Mouse (Mus musculus) lung, embryonic 15.5 days (tissue): ENCODE data around the gene Phactr2. TPM values are rescaled to one million over a fixed set of nuclear protein-coding genes. Genes with fewer than 3 reads are reported as not detected.

Source experiments
- ATAC-seq: fragments of 200-750 bp; cut with Nextera tagmentation; 2 replicates; pipeline ENCODE4 v1.8.0; 2017; ENCODE audit warnings: moderate number of reproducible peaks, borderline replicate concordance; ENCODE audit not compliant: low FRiP score, low TSS enrichment; ENCODE audit errors: extremely low read depth
- H3K27ac ChIP-seq: fragments of 300-500 bp; sonication (generic); 2 replicates; pipeline ENCODE4 v1.5.1; 2015; ENCODE audit warnings: moderate library complexity, mild to moderate bottlenecking, inconsistent platforms
- H3K27me3 ChIP-seq: fragments of 300-500 bp; sonication (generic); 2 replicates; pipeline ENCODE4 v1.6.1; 2015; ENCODE audit warnings: inconsistent platforms
- H3K36me3 ChIP-seq: fragments of 300-500 bp; sonication (generic); 2 replicates; pipeline ENCODE4 v1.6.1; 2015; ENCODE audit warnings: inconsistent platforms
- H3K4me1 ChIP-seq: fragments of 300-500 bp; sonication (generic); 2 replicates; pipeline ENCODE4 v1.6.1; 2015; ENCODE audit warnings: inconsistent platforms
- H3K4me2 ChIP-seq: fragments of 300-500 bp; sonication (generic); 2 replicates; pipeline ENCODE4 v1.6.1; 2015; ENCODE audit warnings: inconsistent platforms, mild to moderate bottlenecking, moderate library complexity
- H3K4me3 ChIP-seq: fragments of 300-500 bp; sonication (generic); 2 replicates; pipeline ENCODE4 v1.5.1; 2015; ENCODE audit warnings: mild to moderate bottlenecking, inconsistent platforms
- H3K9ac ChIP-seq: fragments of 300-500 bp; sonication (generic); 2 replicates; pipeline ENCODE4 v1.6.1; 2015; ENCODE audit warnings: inconsistent platforms
- H3K9me3 ChIP-seq: fragments of 300-500 bp; sonication (generic); 2 replicates; pipeline ENCODE4 v1.6.1; 2016; ENCODE audit warnings: inconsistent platforms
- WGBS: fragments of 180-500 bp; shearing (Covaris S2); methylation state at CpG from one replicate; pipeline ENCODE4 v1.1.7; 2015; 5-methylcytosine and 5-hydroxymethylcytosine counted together
- polyA plus RNA-seq: library from polyadenylated mRNA; unstranded; fragments of >200 nt; fragmentation: Nextera tagmentation; extraction: Ambion mirVana; gene quantifications from 2 replicates; pipeline ENCODE4 v1.2.1, GENCODE M21; 2015

Phactr2 gene
- polyA plus RNA-seq, 1 experiment from 2014 or later = 33.7 TPM

GRCm38 (mm10) chr10:13171461-13171860 lies 302.8 kb downstream of the Phactr2 start:
- no peak overlapping the region for H3K4me3 ChIP-seq
- no peaks in the 10 kb centered on the region for H3K27me3 ChIP-seq
- WGBS = 16% methylated on average over 2 of the region's 2 CpGs
- H3K9me3 ChIP-seq = no peaks in the 10 kb centered on the region
- H3K4me1 ChIP-seq = peaks cover 34% of the 10 kb centered on the region
- H3K9ac ChIP-seq = no peak overlapping the region
- peaks cover 6% of the 10 kb centered on the region for H3K36me3 ChIP-seq
- peak; percentile 73; the same call in 1 of the 2 replicates for ATAC-seq
- peak overlapping the region; percentile 73 for H3K27ac ChIP-seq
- H3K4me2 ChIP-seq = peak overlapping the region; percentile 10; the same call in 1 of the 2 replicates

DNA sequence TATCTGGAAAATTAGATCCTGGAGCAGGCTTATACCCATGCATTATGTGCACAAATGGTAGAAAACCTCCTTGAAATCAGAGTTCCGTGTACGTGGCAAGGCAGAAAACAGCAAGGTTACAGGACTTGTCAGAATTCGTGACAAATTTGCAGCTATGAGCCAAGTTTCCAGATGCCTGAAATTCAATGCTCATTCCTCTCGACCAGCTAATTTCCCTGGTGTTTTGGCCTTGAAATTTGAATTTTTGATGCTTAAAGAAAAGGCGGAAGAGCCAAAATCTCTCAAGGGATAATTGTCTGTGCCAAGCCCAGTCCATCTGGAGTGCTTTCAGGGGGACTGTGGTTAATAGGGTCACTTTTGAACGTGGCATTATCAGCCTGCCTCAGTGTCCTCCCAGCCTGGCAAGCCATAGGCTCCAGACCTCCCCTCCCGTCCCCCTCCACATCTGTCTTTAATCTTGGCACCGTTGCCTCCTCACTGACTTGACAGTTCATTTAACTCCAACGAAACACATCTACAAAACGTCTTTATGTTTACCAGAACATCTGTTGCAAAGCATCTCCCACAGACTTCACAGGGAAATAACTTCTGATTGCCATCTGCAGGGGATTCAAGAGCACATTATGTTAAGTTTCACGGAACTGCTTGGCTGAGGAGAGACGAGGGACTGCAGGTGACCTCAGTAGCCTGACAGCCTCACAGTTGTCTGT lies 303.3 kb downstream of the Phactr2 start:
- no peaks in the 10 kb centered on the region for H3K27me3 ChIP-seq
- H3K4me3 ChIP-seq = no peak overlapping the region
- H3K36me3 ChIP-seq = peaks cover under 1% of the 10 kb centered on the region; the same call in 1 of the 2 replicates
- WGBS = 31% methylated on average over 12 of the region's 12 CpGs
- H3K9me3 ChIP-seq = no peaks in the 10 kb centered on the region
- ATAC-seq = peak; percentile 91
- peak overlapping the region; percentile 73 for H3K27ac ChIP-seq
- no peak overlapping the region for H3K9ac ChIP-seq
- peaks cover 34% of the 10 kb centered on the region for H3K4me1 ChIP-seq
- peak overlapping the region; percentile 9; the same call in 1 of the 2 replicates for H3K4me2 ChIP-seq

GRCm38 (mm10) chr10:13168461-13168860 lies 305.8 kb downstream of the Phactr2 start:
- no peak overlapping the region for H3K4me3 ChIP-seq
- H3K4me1 ChIP-seq = peaks cover 34% of the 10 kb centered on the region
- H3K9ac ChIP-seq = no peak overlapping the region
- 0 out of 2 replicates have a peak overlapping the region, but pooled peaks have one; percentile 5 for H3K27ac ChIP-seq
- no peaks in the 10 kb centered on the region for H3K27me3 ChIP-seq
- ATAC-seq = no peak
- no peak overlapping the region for H3K4me2 ChIP-seq
- H3K9me3 ChIP-seq = no peaks in the 10 kb centered on the region
- H3K36me3 ChIP-seq = no peaks in the 10 kb centered on the region
- WGBS = 55% methylated on average over 5 of the region's 5 CpGs

- Histone ChIP-seq H3K4me3 (no peak overlapping the region), H3K9ac (no peak overlapping the region), H3K36me3 (no peaks in the 10 kb centered on the region), H3K27me3 (no peaks in the 10 kb centered on the region), H3K9me3 (no peaks in the 10 kb centered on the region), H3K4me1 (no peaks in the 10 kb centered on the region), H3K4me2 (no peak overlapping the region), H3K27ac (no peak overlapping the region)
- ATAC-seq = no peak
- 69% methylated on average over 4 of the region's 4 CpGs for WGBS
Measured at GRCm38 (mm10) chr10:13162031-13162430, 312.2 kb downstream of the Phactr2 start.

- Histone ChIP-seq H3K36me3 (no peaks in the 10 kb centered on the region), H3K4me1 (no peaks in the 10 kb centered on the region), H3K9ac (no peak overlapping the region), H3K27ac (no peak overlapping the region), H3K4me3 (no peak overlapping the region), H3K9me3 (no peaks in the 10 kb centered on the region), H3K27me3 (no peaks in the 10 kb centered on the region), H3K4me2 (no peak overlapping the region)
- WGBS = 89% methylated on average over 4 of the region's 4 CpGs
- ATAC-seq = no peak
Measured at GRCm38 (mm10) chr10:13160913-13161312, 313.3 kb downstream of the Phactr2 start.

Other genes with a start within 250 kb of the Phactr2 start
- gene Fuca2, start 25.1 kb upstream of the Phactr2 start, polyA plus RNA-seq = 67.8 and 70.1 TPM in 2 replicates
- 4.2 and 4.8 TPM in 2 replicates for gene Adat2, start 78.5 kb upstream of the Phactr2 start, polyA plus RNA-seq
- gene Pex3, start 78.7 kb upstream of the Phactr2 start, polyA plus RNA-seq = 20.2 and 23.4 TPM in 2 replicates